Mouse (Mus musculus) CD4-positive, CD25-positive, alpha-beta regulatory T cell, adult 2 months (primary cell): ENCODE measurements around the gene Dhcr7.

ENCODE experiments used
- DNase-seq: peaks from one replicate; pipeline ENCODE4 v3.0.0-alpha.2; 2012; ENCODE audit warnings: low read depth, low spot score

Dhcr7 gene

DNA sequence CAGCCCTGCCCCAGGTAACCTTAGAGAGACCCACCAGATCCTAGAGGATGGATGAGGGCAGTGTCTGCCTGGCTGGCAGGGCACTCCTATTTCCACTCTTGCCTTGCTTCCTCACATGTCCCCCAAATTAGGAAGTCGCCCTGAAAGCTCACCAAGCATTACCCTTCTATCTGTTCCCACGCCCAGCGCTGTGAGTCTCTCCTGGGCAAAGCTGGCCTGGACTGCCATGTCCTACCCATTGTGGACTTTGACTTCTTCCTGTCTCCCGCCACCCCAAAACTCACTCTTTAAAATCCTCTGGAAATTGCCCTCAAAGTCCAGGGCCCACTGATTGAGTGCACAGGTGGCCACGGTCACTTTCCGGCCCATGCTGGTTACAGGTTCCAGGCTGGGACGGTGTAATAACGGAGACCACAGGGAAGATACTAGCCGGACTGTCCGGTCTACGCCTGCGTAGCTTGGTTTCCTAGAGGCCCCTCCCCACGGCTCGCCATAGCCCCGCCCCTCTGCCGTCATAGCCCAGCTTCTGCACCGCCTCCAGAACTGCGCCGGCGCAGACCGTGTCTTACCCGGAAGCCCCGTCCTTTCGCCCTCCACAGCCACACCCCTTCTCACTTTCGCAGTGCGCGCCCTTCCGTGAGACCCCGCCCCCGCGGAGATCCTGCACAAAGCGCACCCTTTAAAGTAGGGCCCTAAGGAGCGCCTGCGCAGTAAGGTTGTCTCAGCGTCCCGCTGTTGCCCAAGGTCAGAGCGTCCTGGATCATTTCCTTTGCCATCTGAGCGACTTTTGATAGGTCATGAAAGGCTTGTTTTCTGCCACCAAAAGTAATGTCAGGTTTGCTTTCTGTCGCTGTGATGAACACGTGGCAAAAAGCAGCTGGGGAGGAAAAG is at the start of gene Dhcr7, which contains the start of gene Nadsyn1:
Gene Dhcr7, plus strand, starts transcription at position 771 of the 891 bp plus-strand sequence.
Gene Nadsyn1, minus strand, starts transcription at position 475 of the 891 bp plus-strand sequence.
- peak; percentile 100 for DNase-seq

DNA sequence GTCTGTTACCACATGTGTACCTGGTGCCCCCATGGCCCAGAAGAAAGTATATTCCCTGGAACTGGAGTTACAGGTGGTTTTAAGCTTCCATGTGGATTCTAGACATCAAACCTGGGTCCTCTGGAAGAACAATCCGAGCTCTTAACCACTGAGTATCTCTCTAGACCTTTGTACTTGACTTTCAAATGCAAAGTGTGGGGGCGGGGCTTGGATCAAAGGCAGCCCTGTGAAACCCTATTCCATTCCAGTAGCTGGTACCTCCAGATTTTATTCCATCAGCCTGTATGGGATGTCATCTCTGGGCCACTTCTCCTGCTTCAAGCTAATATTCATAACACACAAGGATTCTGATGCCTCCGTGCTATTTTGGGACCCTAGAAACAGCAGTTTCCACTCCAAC is 46.8 kb upstream of the Dhcr7 start:
- DNase-seq = no peak

DNA sequence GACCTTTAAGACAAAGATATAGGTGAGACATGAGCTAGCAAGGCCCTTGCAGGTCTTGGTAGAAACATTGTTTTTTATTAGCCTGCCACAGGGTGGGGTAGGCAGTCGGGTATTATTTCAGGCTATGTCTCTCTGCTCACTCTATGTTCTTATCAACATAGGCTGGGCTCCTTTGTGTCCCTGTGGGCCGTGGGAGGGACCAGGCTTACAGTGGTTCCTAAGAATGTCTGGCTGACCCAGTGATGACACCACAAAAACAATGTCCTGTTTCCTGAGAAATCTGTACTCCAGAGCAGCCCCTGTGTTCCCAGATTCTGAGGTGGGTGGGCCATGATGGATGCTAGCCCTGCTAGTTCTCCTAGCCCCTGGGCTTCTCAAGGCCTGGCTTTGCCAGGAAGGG is 45.6 kb upstream of the Dhcr7 start:
- DNase-seq = no peak

DNA sequence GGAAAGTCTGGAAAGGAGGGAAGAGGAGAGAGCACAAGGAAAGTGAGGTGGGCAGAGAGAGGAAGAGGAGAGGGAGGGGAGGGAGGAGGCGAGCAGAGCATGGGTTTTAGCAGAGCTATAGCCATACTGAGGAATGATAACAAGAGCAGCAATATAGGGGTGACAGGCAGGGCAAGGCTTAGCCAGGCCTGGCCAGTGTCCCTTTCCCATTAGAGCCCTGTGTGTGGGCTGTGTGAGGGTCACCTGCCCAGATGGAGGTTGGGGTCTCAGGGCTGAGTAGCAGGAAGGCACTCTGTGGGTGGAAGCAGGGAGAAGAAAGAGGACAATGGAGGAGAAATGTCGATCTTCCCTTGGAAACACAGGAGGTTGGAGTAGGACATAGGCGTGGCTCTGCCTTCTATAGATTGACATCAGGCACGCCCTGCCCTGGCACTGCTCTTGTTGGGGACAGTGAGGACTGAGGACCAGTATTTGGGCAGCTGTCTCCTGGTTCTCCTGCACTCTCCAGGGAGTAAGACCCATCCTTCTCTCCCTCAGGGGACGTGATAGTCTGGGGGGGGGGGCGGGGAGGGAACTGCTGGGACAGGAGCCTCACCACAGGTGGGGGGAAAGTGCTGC is 39.5 kb upstream of the Dhcr7 start:
- no peak for DNase-seq

DNA sequence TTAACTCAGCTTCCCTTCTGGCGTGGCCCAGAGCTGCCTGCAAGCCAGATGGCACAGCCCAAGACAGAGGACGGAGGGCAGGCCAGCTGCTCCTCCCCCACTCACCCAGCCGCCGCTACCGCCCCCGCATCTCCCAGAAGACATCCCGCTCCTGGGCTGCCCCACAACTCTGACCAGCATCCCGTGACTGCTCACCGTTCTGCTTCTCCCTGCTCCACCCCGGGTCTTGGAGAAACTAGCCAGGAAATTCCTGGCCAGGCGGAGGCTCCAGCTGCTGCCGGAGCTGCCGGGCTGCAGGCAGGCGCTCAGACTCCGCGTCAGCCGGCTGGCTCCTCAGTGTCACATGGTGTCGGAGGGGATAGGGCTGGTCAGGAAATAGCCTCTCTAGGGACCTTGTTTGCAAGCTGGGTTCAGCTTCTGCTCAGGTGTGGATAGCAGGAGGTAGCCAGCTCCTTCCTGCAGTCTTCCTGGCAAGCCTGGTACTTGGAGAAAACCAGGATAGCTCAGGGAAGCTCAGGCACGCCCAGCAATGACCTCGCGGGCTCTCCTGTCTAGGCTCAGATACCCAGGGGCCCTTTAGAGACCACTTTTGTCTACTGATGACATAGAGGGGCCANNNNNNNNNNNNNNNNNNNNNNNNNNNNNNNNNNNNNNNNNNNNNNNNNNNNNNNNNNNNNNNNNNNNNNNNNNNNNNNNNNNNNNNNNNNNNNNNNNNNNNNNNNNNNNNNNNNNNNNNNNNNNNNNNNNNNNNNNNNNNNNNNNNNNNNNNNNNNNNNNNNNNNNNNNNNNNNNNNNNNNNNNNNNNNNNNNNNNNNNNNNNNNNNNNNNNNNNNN is 38.7 kb upstream of the Dhcr7 start, which contains the start of gene Mrgpre:
Gene Mrgpre, minus strand, starts transcription at position 505 of the 834 bp plus-strand sequence.
- peak; percentile 60 for DNase-seq

DNA sequence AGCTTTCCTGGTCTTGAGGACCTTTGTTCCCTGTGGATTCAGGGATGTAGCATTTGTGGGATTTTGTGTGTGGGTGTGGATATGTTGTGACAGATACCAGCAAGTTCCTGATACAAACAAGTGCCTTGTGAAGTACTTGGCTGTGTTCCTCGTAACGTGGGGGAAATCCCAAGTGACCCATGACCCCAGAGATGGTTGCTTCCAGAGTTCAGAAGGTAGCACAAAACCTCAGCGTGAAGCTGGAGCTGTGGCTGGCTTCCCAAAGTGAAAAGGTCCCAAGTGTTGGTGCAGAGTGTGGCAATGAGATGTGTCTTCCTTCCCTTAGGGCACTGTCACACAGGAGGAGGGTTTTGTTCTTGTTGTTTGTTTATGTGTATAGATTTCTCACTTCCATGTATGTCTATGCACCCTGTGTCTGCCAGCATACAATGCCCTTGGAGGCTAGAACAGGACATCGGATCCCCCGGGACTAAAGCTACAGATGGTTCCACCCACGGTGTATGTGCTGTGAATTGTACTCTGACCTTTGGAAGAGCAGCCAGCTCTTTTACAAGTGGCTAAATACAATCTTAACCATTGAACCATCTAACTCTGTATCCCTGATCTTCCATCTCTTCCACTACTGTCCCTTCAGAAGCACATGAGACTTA is 30.5 kb upstream of the Dhcr7 start:
- no peak for DNase-seq

DNA sequence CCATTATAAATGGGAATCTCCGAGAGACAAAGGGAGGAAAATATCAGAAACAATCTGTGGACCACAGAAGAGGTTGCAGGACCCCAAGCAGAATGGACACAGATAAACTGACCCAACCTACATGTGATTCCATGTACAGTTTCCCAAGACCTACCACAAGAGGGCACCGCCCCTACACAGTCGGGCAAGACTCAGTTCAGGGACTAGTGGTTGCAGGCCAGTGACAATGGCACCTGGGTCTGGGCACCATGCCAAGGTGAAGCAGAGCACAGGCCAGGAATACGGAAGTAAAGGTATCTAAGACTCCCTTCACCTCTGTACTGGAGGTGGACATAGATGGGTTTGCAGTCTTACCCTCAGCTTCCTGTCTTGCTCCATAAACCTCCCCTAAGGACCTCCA is 29.8 kb upstream of the Dhcr7 start:
- peak; percentile 68 for DNase-seq

DNA sequence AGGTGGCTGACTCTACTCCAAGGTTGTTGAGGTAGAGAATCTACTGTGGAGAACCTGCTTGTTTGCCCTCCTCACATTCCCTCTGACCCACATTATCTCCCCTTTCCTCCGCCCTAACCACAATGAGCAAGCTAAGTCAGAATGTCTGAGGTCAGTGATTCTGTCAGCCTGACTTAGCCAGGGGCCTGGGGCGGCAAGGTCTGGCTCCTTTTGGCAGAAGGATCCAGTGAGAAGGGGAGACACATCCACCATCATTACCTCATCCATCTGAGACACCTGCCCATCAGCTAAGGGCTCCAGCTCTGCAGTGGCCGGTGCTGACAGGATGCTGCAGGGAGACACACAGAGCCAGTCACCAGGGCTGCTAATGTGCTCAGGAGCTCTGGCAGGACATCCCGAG is 24.2 kb upstream of the Dhcr7 start:
- no peak for DNase-seq

DNA sequence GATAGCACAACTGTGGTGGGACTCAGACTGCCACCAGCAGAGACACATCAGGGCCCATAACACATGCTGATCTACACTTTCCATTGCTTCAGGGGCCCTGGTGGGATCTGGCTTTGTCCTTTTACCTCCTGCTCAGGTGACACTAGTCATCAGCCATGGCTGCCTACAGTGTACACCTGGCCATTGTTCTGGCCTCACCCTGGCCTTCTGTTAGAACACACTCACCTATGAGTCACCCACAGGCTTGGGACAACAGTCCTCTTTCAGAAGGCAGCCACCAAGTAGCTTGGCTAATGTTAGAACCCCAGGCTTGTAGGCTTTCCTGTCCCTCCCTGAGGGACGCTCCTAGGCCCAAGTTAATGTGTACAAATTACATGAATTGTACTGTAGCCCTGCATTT is 22.2 kb upstream of the Dhcr7 start:
- no peak for DNase-seq

DNA sequence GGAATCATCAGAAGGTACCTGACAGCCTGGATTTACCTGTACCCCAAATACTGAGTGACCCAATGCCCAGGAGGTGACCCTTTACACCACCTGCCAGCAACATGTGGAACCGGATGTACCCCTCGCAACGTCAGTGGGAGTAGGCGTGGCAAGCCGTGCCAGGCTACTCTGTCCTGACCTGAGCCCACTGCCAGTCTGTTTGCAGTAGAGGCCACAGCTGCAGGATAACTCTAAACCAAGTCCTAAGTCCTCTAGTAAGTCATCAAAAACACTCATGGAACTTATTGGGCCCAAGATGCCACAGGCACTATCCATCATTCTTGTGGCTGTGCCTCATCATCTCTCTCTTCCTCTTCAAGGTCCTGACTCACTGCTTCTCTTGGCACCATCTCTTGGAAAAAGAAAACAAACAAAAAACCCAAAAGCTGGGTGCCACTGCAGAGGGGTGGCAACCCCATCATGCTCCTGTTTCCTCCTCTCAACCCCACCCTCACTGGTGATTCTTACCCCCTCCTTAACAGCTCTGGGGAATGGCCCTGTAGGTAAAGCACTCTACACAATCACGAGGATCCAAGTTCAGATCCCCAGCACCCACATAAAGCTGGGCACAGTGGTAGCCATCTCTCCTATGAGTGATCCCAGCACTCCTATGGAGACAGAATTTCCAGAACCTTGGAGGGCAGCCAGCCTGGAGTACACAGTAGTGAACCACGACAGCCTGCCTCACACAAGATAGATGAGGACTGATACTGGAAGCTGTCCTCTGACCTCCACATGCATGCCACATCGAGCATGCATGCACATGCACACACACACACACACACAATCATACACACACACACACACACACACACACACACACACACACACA is 21.5 kb upstream of the Dhcr7 start:
- no peak for DNase-seq

DNA sequence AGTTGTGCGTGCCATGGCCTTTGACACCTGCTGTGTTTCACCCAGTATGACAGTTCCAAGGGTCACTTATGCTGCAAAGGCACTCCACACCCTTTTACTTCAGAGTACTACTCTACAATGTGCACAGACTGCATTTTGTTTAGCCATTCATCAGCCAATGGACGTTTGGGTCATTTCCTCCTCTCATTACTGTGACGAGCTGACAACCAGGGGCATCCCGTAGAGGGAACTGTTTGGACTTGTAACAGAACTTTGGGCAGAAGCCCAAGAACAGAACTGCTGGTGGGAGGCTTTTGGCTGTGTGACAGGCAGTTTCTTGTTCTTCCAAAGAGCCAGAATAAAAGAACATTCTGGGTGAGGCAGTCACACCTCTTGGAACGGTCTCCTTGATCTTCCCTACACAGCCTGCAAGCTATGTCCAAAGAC is 17.7 kb upstream of the Dhcr7 start:
- DNase-seq = no peak

DNA sequence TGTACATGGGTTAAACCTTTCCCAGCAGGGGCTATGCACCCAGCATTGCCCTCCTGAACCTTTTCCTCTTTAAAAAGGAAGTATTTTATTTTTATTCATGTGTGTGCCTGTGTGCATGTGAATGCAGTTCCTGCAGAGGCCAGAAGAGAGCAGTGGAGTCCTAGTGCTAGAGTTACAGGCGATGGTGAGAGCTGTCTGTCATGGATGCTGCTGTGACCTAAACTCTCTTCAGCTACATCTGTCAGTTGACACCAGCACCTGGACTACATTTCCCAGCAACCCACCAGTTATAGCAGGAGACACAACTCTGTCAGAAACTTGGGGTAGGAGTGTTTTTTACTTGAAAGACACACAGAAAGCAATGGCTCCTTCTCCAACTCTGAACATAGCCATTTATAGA is 14.0 kb upstream of the Dhcr7 start:
- peak; percentile 40 for DNase-seq

DNA sequence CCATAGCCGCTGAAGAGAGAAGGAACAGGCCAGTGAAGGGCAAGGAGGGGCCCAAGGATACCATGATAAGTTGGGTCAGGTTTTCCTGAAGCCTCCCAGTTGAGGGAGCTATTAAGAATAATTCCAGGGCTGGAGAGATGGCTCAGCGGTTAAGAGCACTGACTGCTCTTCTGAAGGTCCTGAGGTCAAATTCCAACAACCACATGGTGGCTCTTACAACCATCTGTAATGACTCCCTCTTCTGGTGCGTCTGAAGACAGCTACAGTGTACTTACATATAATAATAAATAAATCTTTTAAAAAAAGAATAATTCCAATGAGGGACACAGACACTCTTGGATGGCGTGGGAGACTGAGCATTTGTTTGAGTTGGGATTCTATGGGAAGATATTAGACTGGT is 3.7 kb upstream of the Dhcr7 start:
- DNase-seq = no peak

DNA sequence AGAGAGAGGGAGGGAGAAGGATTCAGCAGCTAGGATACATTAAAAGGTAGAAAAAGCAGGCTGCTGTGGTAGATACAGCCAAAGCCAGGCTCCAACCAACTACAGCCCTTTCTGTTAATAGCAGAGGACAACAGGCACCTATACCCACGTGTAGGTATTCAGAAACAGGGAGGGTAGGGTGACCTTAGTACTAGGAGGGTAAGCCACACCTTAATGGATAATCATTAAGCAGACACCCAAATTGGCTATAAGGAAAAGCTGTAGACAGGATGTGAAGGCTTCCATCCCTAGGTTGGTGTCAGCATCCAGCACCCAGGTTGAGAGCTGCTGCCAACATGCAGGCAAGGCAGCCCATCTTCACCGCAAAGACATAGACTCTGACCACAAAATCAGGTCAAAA is 1.7 kb upstream of the Dhcr7 start:
- no peak for DNase-seq

DNA sequence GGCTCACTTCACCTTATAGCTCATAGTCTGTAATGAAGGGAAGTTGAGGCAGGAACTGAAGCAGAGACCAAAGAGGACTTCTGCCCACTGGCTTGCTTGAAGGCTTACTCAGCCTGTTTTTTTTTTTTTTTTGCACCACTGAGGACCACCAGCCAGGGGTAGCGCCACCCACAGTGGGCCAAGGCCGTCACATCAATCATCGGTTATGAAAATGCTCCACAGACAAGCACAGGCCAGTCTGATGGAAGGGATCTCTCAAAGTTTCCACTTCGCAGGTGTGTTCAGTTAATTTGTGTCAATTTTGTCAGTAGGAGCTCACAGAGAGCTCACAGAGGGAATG is 291 bp downstream of the Dhcr7 start:
- no peak for DNase-seq

DNA sequence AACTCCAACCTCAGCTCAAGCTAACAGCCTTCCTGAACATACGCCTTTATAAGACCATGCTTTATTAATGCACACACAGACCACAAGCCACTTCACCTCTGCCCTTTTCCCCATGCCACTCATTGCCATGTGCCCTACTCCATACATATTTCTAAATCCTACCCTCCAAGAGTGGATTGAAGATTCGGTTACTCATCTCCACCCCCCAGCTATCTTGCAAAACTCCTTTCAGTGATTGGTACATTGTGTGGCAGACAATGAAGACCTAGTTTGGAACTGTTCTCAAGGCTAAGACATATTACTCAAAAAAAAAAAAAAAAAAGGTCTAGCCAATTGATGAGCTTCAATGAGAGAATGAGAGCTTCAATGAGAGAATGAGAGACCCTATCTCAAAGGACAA is 4.0 kb downstream of the Dhcr7 start:
- DNase-seq = no peak

DNA sequence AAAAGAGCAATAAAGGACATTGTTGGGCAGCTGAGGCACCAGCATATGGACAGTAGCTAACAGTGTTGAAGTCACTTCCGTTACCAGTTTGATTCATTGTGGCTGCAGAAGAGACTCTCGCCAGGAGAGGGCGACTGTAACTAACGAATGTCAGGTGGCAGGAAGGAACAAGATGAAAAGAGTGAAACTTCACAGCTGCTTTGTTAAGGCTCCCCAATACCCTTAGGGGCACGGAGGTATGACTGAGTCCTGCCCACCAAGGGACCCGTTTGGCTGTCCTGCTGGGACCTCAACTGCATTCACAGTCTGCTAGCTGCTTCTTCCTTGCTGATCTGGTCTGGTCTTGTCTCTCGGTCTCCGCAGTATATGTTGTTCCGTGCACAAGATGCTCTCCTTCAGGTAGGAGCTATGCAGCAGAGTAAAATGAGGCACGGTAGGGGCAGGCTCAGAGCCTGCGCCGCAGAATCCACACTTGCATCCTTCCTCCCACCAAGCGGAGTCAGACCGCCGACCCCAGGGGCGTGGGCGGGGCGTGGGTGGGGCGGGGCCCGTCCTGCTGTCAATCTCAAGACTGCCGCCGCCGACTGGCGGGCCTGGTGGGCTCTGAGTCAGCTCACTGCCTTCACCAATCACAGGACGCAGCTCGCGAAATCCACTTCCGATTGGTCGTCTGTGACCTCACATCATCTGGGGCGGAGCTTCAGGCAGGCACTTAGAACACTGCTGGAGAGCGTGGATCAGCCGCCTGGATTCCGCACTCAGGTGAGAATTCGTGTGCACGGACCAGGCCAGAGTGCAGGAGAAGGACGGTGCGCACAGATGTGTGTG is 6.8 kb downstream of the Dhcr7 start:
- DNase-seq = peak; percentile 98

DNA sequence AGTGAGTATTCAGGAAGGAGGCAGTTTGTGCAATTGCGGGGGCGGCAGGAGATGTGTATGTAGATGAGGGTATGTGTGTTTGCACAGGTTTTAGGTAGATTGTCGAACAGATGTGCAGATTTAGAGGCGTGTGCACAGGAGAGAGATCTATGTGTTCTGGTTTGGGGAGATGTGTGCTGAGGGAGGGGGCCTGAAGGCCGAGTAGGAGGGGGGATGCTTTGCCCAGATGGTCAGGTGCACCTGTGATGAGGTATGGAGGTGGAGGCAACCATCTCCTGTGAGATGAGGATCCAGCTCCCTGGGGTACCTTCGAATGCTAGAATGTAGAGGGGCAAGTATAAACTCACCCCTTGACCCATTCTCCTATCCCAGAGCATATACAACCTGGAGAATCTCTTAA is 7.5 kb downstream of the Dhcr7 start:
- no peak for DNase-seq

DNA sequence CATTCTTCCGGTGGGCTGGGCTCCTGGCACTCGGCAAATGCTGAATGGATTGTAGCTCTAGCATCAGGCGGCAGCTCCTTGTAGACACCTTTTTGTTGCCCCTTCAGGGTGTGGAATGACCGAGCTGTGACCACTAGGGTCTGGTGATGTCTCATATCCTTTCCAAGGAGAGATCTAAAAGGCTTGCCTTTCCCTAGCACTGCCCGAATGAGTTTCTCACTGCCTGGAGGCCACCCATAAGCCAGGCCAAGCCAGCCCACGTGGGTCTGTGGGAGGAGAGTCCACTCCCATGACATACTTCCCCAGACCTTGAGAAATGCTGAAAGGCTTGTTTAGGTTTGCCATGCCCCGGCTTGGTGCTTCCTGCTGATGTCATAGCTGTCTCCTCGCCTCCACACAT is 9.3 kb downstream of the Dhcr7 start:
- no peak for DNase-seq

DNA sequence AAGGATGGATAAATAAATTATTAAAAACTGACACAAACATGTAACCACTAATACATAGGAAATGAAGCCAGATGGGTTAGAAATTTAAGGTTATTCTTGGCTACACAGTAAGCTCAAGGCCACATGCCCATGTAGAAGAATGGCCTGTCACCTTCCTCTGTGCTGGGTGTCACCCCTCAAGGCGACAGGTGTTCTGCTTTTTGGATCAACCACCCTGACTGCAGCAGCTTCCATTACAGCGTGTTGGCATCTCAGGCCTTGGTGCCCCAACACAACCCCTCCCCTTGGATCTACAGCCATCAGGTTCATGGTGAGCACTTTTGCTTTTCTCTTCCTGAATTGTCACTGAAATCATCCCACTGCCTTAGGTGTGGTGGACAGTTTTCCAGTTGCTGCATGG is 9.7 kb downstream of the Dhcr7 start:
- DNase-seq = no peak
